Mouse (Mus musculus): ENCODE results near the gene Tom1l2.
A peak's percentile ranks its signal among the peaks of the same experiment; 100 is the strongest.

The Tom1l2 gene

GRCm38 (mm10) chr11:60265271-60265985, 87.3 kb downstream of the Tom1l2 start:
- DNase-seq (ENCODE audit: low read depth, low spot score) = no peak

DNA sequence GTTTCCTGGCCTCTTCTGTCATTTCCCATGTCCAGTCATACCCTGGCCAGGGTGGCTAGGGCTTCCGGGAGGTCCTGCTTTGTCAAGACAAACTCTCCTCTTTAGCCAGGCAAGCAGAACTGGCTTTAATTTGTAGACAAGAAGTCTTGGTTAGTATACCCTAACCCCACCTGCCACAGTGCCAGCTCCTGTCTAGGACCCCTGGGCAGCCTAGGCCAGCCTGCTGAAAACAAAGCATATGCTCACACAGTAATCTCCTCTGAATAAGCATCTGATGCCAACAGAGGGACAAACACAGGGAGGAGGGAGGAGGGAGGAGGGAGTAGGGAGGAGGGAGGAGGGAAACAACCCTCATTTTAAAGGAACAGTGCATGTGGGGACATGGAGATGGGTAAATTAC, 88.1 kb downstream of the Tom1l2 start:
- DNase-seq (ENCODE audit: low read depth, low spot score) = no peak

- DNase-seq (ENCODE audit: low read depth, low spot score) = no peak
Observed at GRCm38 (mm10) chr11:60262396-60262795, 90.3 kb downstream of the Tom1l2 start.

DNA sequence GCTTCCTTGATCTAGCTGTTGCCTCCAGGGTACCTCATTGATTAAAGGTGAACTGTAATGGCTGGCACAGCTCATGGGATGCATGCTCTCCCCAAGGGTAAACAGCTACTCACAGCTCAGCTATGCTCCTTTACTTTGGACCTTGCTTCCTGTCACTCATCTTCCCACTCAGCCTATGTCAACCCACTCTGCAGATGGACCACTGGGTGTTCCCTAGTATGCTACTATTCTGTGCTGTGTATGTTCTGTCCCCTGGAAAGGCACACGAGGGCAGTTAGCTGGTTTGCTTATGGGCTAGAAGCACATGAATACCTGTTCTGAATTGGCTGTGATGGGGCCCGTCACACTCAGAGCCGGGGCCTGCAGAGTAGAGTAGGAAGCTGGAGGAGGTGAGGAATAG, 92.0 kb downstream of the Tom1l2 start:
- DNase-seq (ENCODE audit: low read depth, low spot score) = no peak

GRCm38 (mm10) chr11:60257696-60258095, 95.0 kb downstream of the Tom1l2 start:
- no peak for DNase-seq (ENCODE audit: low read depth, low spot score)

- DNase-seq (ENCODE audit: low read depth, low spot score) = no peak
Observed at GRCm38 (mm10) chr11:60256713-60257112, 96.0 kb downstream of the Tom1l2 start.

DNA sequence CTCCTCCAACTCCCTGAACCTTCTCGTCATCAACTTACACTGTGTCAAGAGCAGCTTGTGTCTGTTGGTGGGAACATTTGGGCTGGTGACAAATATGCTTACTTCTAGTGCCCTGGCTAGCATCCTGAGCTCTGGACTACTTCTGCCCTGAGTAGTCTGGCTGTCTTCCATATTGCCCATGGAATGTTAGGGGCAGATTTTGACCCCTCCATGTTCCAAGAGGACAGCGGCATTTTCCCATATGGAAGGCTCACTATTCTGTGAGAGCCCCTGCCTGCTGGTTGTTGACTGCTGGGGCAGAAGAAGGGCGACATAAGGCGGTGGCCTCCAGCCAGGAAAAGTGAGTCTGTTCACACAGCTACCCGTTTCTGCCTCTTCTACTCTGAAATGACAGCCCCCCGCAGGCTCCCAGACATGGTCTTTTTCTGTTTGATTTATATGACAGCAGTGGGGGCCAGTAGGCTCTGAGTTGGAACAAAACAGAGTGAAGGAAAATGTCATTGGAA, 96.5 kb downstream of the Tom1l2 start:
- no peak for DNase-seq (ENCODE audit: low read depth, low spot score)

DNA sequence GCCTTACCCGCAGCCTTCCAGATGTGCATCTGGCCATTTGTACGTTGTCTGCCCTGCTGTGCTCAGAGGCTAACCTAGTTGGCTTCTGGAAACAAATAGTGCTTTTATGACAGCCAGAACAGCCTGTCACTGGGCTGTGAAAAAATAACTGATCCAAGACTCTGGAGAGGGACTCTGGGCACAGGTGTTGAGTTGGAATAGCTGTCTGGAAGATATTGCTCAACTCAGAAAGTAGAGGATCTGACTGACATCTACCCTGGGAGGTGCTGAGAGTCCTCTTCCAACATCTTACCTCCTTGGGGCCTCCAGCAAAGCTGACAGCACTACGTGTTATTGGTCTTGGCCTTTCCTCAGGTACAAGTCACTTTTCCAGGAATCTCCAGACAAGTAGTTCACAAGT, 97.1 kb downstream of the Tom1l2 start:
- DNase-seq (ENCODE audit: low read depth, low spot score) = no peak

- DNase-seq (ENCODE audit: low read depth, low spot score) = no peak
Observed at GRCm38 (mm10) chr11:60255181-60255580, 97.5 kb downstream of the Tom1l2 start.

DNA sequence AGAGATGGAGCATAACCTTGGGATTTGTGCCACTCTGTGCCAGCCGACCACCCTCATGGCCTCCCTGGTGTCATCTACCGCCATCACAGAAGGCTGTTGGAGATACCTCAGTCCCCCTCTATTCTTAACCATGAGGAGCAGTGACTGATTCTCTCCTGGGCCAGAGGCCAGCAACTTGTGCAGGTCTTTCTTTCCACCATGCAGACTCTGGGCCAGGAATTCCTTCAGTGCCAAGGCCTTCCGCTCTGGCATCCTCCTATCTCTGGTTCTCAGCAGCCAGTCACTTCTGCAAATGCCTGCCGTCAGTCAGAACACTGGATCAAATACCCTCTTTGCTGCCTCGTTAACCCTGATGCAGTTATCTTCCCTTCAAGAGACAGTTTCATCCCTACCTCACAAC, 98.4 kb downstream of the Tom1l2 start:
- DNase-seq (ENCODE audit: low read depth, low spot score) = no peak

DNA sequence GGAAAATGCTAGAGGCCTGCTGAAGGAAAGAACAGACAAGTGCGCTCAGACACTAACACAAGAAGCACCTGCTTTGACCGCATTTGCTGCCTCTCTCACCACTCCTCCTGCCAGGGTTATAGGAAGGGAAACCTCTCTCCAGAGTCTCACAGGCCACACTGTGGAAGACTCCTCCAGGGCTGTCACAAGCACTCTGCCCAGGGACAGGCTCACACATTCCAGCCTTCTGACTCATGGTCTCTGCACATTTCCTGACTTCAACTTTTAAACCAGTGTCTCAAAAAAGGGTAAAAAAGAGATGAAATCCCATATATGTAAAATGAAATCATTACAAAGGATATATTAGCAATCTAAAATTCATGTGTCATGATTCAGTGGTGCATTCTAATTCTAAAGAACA, 99.2 kb downstream of the Tom1l2 start:
- DNase-seq (ENCODE audit: low read depth, low spot score) = no peak

GRCm38 (mm10) chr11:60250971-60251643, 101.6 kb downstream of the Tom1l2 start:
- peak; percentile 49 for DNase-seq (ENCODE audit: low read depth, low spot score)

DNA sequence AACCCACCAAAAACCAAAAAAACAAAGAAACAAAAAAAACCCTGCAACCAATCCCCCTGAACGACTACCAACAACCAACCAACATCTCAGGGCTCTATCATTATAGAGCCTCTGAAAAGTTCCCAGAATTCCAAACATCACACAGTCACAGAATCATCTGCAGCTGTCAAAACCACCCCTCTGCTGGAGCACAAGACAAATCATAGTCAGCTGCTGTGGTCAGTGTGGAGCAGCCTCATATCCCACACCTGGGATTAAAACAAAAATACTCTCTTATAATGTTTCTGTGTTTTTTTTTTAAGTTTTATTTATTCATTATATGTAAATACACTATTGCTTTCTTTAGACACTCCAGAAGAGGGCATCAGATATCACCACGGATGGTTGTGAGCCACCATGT, 102.8 kb downstream of the Tom1l2 start:
- DNase-seq (ENCODE audit: low read depth, low spot score) = no peak

- peak; percentile 81 for DNase-seq (ENCODE audit: low read depth, low spot score)
Observed at GRCm38 (mm10) chr11:60248596-60249404, 103.9 kb downstream of the Tom1l2 start.

DNA sequence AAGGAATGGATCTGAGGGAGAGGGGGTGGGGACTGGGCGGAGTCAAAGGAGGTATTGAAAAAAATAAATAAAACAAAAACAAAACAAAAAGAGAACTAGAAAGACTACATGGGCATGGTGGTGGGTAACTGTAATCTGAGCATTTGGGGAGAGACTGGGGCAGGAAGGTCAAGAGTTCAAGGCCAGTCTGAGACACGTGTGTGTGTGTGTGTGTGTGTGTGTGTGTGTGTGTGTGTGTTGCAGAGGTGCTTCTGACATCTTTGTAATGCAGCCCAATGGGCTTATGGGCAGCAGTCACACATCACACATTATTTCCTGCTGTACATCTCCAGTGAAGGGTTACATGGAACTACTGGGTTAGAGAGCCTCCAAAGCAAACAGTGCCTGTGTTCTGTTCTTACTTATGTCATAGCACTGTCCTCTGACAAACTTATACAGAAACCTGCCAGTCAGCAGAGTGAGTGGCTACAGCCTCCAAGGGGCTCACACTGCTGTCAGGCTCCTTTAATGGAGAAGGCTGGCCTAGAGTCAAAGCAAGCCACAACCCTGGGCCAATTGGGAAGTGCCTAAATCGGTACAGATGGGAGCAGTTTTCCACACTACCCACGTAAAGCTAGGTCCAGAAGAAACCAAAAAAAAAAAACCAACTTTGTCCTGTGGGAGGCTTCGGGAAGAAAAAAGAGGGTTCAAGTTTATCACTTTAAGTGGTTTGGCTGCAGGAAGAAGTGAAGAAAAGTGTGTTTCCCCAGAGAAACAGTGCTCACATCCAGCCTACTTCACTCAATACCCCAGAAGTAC, 104.8 kb downstream of the Tom1l2 start:
- DNase-seq (ENCODE audit: low read depth, low spot score) = no peak

DNA sequence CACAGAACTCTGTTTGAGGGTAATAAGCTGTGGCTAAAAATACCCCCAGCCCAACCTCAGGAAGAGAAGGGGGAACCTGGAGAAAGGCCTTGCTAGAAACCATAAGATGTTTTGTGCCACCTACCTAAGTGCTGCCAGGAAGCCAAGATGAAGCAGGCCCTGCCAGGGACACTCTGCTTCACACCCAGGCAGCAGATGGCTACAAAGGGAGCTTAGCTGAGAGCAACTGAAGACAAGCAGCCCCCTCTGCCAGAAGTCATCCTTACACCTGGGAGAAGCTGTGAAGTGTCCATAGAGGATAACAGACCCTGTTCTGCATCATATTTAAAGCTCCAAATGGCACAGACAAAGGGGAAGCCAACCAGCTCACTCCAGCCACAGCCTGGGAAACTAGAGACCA, 106.6 kb downstream of the Tom1l2 start:
- no peak for DNase-seq (ENCODE audit: low read depth, low spot score)

DNA sequence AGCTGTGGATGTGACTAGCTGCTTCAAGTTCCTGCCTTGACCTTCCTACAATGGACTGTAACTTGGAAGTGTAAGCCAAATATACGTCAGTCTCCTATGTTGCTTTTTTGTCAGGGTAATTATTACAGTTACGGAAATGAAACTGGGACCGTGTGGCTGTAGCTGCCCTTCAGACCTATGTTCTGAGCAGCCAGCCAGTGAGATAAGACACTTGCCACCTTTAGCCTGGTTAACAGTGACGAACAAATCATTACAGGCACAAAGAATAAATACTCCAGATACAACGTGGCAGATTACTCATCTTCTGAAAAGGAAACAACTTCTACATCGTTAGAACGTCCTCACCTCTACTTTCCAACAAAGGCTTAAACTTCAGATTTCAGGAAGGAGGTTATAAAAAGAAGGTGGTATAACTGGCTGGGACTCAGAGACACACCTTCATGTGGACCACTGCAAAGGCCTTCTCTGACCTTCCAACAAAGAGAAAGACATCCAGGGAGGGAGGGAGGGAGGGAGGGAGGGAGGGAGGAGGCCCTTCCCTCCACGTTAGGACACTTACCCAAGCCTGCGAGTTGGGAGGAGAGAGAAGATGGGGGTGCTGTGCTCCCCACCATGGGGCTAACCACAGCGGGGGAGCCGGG, 108.1 kb downstream of the Tom1l2 start:
- no peak for DNase-seq (ENCODE audit: low read depth, low spot score)

DNA sequence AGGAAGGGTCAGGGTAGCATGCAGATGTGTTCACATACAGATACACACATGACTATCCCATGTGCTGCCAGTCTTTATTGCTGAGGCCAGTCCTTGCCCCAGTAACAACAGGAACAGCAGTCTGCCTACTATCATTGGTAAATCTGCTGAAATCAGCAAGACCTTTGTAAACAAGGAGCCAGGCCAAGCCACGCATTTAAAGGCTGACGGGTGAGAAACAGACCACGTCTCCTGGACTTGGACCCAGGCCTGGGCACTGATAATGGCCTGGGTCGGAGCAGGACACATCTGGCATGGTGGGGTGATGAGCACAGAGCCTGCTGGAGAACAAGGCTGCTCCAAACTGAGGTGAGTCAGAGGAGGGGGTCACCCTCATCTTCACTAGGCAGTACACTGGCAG, 112.2 kb downstream of the Tom1l2 start:
- DNase-seq (ENCODE audit: low read depth, low spot score) = no peak

DNA sequence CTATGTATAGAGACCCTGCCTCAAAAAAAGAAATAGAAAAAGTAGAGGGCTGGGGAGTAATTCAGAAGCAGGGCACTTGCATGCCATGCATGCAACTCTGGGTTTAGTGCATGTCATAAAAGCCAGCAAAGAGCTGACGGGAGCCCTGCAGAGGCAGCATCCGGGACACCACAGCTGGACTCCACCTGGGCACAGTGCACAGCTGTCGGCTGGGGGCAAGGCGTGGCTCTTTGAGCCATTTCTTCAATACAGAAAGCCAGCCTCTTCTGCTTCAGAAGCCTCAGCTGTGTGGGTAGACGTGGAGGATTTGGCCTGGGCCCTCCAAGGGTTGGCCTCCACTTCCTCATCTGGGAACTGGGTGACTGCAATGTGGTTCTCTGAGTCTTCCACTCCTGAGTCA, 117.4 kb downstream of the Tom1l2 start:
- DNase-seq (ENCODE audit: low read depth, low spot score) = no peak

- no peak for DNase-seq (ENCODE audit: low read depth, low spot score)
Observed at GRCm38 (mm10) chr11:60233235-60233634, 119.5 kb downstream of the Tom1l2 start.

DNA sequence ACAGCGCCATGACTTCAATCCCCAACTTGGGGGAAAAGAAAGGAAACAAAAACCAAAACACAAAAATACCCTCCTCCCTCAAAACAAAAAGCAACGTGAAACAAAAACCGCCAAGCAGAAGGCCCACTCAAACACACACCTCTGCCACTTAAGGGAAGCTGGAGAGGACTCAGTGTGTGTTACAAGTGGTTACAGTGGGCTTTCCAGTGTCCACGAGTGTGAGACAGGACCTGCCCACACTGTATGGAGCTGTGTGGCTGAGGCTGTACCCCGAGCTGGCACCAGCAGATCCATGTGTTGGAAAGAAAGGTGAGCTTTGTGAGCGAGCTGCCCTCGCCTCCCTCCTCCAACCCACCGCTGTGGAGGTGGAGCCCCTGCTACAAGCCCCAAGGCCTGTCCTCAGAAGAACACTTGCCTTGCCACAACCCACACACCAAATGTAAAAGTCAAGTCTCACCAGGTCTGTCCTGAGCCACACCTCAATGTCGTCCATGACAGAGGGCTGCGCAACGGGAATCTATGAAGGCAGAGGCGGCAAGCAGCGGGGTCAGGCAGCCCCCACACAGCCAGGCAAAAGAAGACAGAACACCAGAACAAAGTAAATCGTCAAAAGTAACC, 120.2 kb downstream of the Tom1l2 start:
- no peak for DNase-seq (ENCODE audit: low read depth, low spot score)

Data from R1 (cell line).